Mouse (Mus musculus): ENCODE measurements at regions not wholly inside any gene's neighbourhood (a gene's known extent, or its start where the extent isn't known, plus 50 kb on each side); places are given as distances from the start of the nearest gene placed in this dataset.
A peak's percentile ranks its signal among the peaks of the same experiment; 100 is the strongest.

DNA sequence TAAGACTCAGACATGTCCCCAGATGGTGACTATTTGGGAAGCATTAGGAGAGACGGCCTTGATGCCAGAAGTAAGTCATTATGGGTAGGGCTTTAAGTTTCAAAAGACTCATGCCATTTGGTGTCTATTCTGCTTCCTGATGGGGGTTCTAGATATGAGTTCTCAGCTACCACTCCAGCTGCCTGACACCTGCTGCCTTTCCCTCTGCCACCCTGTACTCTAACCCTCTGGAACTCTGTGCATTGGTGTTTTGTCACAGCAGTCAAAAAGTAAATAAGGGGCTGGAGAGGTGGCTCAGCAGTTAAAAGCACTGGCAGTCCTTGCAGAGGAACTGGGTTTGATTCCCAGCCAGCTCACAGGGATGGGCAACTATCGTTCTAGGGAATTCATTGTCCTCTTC is 177.6 kb downstream of the Tmsb4x start:
- Histone ChIP-seq H3K27ac (ENCODE audit: low read length) (no peak overlapping the region), H3K4me1 (replicated peaks; ENCODE audit: control insufficient read depth, insufficient read depth, low read length) (no peaks in the 10 kb centered on the region), H3K4me2 (ENCODE audit: low read length) (no peak overlapping the region), H3K9ac (replicated peaks; ENCODE audit: low read depth, low read length) (no peak overlapping the region), H3K9me3 (ENCODE audit: control insufficient read depth, low read length) (no peaks in the 10 kb centered on the region), H3K27me3 (replicated peaks; ENCODE audit: control insufficient read depth, insufficient read depth, low read length) (no peaks in the 10 kb centered on the region), H3K36me3 (ENCODE audit: control insufficient read depth, insufficient read depth) (no peaks in the 10 kb centered on the region), H3K4me3 (replicated peaks; ENCODE audit: low read length) (no peak overlapping the region)
- 88% methylated on average over 2 of the region's 2 CpGs for WGBS
- no peak for ATAC-seq

DNA sequence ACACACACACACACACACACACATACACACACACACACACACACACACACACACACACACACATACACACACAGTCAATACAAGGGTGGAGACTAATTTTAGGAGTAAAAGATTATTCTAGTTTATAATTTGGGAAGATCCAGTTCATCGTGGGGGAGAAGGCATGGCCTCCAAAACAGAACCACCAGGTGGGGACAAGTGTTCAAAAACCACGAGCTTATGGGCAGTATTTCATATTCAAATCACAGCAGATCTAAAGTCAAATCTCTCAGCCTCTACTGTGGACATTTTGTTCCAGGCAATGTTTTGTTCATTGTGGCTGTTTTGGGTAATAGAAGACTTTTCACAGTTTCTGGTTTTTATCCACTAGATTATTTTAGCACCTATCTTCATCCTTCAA is 193.5 kb downstream of the Tmsb4x start:
- Histone ChIP-seq H3K27ac (ENCODE audit: low read length) (no peak overlapping the region), H3K4me2 (ENCODE audit: low read length) (no peak overlapping the region), H3K9ac (replicated peaks; ENCODE audit: low read depth, low read length) (no peak overlapping the region), H3K4me1 (replicated peaks; ENCODE audit: control insufficient read depth, insufficient read depth, low read length) (no peaks in the 10 kb centered on the region), H3K9me3 (ENCODE audit: control insufficient read depth, low read length) (no peaks in the 10 kb centered on the region), H3K4me3 (replicated peaks; ENCODE audit: low read length) (no peak overlapping the region), H3K27me3 (replicated peaks; ENCODE audit: control insufficient read depth, insufficient read depth, low read length) (no peaks in the 10 kb centered on the region; the same call in 1 of the 2 replicates), H3K36me3 (ENCODE audit: control insufficient read depth, insufficient read depth) (no peaks in the 10 kb centered on the region)
- no peak for ATAC-seq
- WGBS = 78% methylated on average over 2 of the region's 2 CpGs

DNA sequence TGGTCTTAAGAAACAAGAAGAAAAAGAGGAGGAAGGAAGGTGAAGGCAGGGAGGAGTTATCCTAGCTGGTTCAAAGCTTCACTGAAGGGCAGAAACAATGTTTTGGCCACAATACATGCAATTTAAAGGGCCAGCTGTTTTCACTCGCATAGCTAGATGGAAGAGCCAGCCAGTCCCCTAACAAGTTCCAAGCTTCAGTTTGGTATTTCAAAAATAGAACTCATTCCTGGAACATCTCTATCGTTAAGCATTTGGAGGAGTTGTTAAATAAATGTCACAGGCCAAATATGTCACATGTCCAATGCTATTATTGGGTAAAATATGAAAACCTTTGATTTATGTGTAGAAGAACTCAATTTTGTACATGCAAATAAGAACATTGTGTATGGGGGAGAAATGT is 194.8 kb downstream of the Tmsb4x start:
- 63% methylated on average over 2 of the region's 2 CpGs for WGBS
- ATAC-seq = no peak
- no peak overlapping the region for H3K27ac ChIP-seq (ENCODE audit: low read length)
- H3K4me3 ChIP-seq (replicated peaks; ENCODE audit: low read length) = no peak overlapping the region
- no peaks in the 10 kb centered on the region; the same call in 1 of the 2 replicates for H3K27me3 ChIP-seq (replicated peaks; ENCODE audit: control insufficient read depth, insufficient read depth, low read length)
- no peak overlapping the region for H3K4me2 ChIP-seq (ENCODE audit: low read length)
- no peak overlapping the region for H3K9ac ChIP-seq (replicated peaks; ENCODE audit: low read depth, low read length)
- H3K4me1 ChIP-seq (replicated peaks; ENCODE audit: control insufficient read depth, insufficient read depth, low read length) = no peaks in the 10 kb centered on the region
- no peaks in the 10 kb centered on the region for H3K36me3 ChIP-seq (ENCODE audit: control insufficient read depth, insufficient read depth)
- H3K9me3 ChIP-seq (ENCODE audit: control insufficient read depth, low read length) = no peaks in the 10 kb centered on the region

DNA sequence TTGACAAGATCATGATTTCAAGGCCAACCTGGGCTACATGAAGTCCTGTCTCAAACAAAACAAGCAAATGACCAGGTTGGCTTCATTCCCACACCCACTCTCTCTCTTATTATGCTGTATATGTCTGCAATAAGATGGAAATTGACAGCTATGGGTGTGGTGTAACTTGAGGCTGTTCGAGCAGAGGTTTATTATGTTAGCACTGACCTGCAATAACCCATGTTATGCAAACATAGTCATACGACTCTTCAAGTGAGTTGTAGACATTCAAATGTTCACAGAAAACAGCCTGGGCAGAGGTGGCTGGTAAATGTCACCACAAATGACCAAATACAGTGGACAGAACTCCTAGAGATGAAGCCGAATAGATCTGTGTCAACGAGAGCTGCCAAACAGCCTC is 196.2 kb downstream of the Tmsb4x start:
- no peak for ATAC-seq

DNA sequence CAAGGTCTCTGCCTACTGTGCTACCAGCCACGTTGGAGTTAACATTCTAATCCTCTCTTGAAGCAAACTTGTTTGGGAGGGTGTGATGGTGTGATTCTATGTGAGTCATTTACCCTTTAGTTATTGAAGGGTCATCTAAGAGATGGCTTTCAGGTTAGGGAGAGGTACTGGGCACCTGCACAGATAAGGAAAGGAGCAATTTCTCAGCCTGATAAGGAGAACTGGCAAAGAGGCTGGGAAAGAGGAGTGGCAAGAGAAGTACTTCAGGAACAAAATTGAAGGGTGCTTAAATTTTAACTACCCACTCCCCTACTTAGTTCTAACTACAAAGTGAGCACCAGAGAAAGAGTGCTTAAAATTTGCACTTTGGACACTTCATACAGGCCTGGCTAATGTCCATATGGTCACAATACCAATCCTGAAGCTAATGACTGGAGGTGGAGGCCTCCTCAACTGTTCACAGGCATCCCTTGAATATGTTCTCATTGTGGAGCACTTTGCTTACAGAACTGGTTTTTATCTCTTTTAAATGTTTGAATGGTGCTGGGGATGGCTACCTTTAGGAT is 197.1 kb downstream of the Tmsb4x start:
- H3K4me3 ChIP-seq (replicated peaks; ENCODE audit: low read length) = no peak overlapping the region
- no peak overlapping the region for H3K27ac ChIP-seq (ENCODE audit: low read length)
- no peaks in the 10 kb centered on the region for H3K9me3 ChIP-seq (ENCODE audit: control insufficient read depth, low read length)
- 64% methylated on average over 1 of the region's 1 CpGs for WGBS
- no peak overlapping the region for H3K9ac ChIP-seq (replicated peaks; ENCODE audit: low read depth, low read length)
- no peaks in the 10 kb centered on the region for H3K4me1 ChIP-seq (replicated peaks; ENCODE audit: control insufficient read depth, insufficient read depth, low read length)
- no peak overlapping the region for H3K4me2 ChIP-seq (ENCODE audit: low read length)
- H3K27me3 ChIP-seq (replicated peaks; ENCODE audit: control insufficient read depth, insufficient read depth, low read length) = no peaks in the 10 kb centered on the region; the same call in 1 of the 2 replicates
- no peaks in the 10 kb centered on the region for H3K36me3 ChIP-seq (ENCODE audit: control insufficient read depth, insufficient read depth)
- no peak for ATAC-seq

More for the DNA sequence above, 196.2 kb downstream of the Tmsb4x start:
- Histone ChIP-seq H3K4me1 (replicated peaks; ENCODE audit: control insufficient read depth, insufficient read depth, low read length) (no peaks in the 10 kb centered on the region), H3K4me2 (ENCODE audit: low read length) (no peak overlapping the region), H3K27ac (ENCODE audit: low read length) (no peak overlapping the region), H3K9me3 (ENCODE audit: control insufficient read depth, low read length) (no peaks in the 10 kb centered on the region), H3K9ac (replicated peaks; ENCODE audit: low read depth, low read length) (no peak overlapping the region), H3K27me3 (replicated peaks; ENCODE audit: control insufficient read depth, insufficient read depth, low read length) (no peaks in the 10 kb centered on the region; the same call in 1 of the 2 replicates), H3K36me3 (ENCODE audit: control insufficient read depth, insufficient read depth) (no peaks in the 10 kb centered on the region), H3K4me3 (replicated peaks; ENCODE audit: low read length) (no peak overlapping the region)
- WGBS = 87% methylated on average over 4 of the region's 4 CpGs

DNA sequence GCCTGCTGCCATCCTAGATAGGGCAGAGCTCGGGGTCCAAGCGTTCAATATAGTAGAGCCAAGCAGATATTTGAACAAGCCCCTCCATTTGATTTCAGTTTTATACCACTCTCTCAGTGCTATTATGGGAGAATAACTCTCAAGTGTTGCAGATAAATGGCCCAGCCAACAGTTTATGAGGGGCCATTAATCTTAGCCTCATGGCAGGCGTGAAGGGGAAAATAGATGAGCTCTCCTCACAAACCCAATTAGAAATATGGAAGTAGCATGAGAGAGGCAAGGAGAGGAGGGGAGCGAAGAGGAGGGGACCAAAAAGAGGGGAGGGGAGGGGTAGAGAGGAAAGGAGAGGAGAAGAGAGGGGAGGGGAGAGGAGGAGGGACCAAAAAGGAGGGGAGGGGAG is 213.3 kb downstream of the Tmsb4x start:
- H3K4me1 ChIP-seq (replicated peaks; ENCODE audit: control insufficient read depth, insufficient read depth, low read length) = no peaks in the 10 kb centered on the region
- no peaks in the 10 kb centered on the region for H3K36me3 ChIP-seq (ENCODE audit: control insufficient read depth, insufficient read depth)
- no peak overlapping the region for H3K4me2 ChIP-seq (ENCODE audit: low read length)
- 85% methylated on average over 4 of the region's 4 CpGs for WGBS
- H3K27me3 ChIP-seq (replicated peaks; ENCODE audit: control insufficient read depth, insufficient read depth, low read length) = no peaks in the 10 kb centered on the region
- H3K9ac ChIP-seq (replicated peaks; ENCODE audit: low read depth, low read length) = no peak overlapping the region
- no peak overlapping the region for H3K4me3 ChIP-seq (replicated peaks; ENCODE audit: low read length)
- no peaks in the 10 kb centered on the region for H3K9me3 ChIP-seq (ENCODE audit: control insufficient read depth, low read length)
- H3K27ac ChIP-seq (ENCODE audit: low read length) = no peak overlapping the region
- no peak for ATAC-seq

DNA sequence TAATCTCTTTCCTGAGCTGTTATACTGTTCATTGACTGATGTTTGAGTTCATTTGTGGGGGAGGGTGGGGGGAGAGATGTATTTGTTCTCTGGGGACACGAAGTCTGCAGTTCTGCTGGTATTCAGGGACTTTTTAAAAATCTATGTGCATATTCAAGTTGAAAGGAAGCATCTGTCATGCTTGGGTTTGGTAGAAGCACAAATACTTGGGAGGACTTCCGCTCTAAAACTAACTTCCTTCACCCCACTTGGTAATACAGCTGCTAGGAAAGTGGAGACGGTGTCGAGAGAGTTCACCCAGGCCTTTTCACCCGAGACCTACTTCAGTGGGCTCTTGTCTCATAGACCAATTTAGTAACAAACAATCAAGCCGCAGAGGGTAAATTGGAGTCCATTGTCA is 228.1 kb downstream of the Tmsb4x start:
- ATAC-seq = no peak
- Histone ChIP-seq H3K4me1 (replicated peaks; ENCODE audit: control insufficient read depth, insufficient read depth, low read length) (no peaks in the 10 kb centered on the region), H3K4me2 (ENCODE audit: low read length) (no peak overlapping the region), H3K4me3 (replicated peaks; ENCODE audit: low read length) (no peak overlapping the region), H3K27ac (ENCODE audit: low read length) (no peak overlapping the region), H3K36me3 (ENCODE audit: control insufficient read depth, insufficient read depth) (no peaks in the 10 kb centered on the region), H3K9ac (replicated peaks; ENCODE audit: low read depth, low read length) (no peak overlapping the region), H3K27me3 (replicated peaks; ENCODE audit: control insufficient read depth, insufficient read depth, low read length) (no peaks in the 10 kb centered on the region), H3K9me3 (ENCODE audit: control insufficient read depth, low read length) (no peaks in the 10 kb centered on the region)
- WGBS = 73% methylated on average over 6 of the region's 6 CpGs

DNA sequence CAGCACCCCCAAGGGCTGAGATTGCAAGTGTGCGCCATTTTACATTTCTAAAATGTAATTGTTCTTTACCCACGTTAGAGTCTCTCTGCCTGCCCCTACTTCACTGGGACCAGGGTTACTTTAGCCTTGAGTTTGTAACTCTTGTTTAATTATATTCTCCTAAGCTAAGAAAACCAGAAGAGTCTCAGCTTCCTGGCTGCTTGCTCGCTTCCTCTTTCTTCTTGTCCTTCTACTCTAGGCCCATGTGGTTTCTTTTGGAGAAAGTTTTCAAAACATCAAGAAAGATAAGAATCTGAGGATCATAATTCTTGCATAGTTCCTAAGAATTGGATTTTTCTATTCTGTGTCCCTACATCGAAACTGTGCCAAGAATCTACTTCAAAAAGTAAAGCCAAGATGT is 228.6 kb downstream of the Tmsb4x start:
- ATAC-seq = no peak
- H3K36me3 ChIP-seq (ENCODE audit: control insufficient read depth, insufficient read depth) = no peaks in the 10 kb centered on the region

DNA sequence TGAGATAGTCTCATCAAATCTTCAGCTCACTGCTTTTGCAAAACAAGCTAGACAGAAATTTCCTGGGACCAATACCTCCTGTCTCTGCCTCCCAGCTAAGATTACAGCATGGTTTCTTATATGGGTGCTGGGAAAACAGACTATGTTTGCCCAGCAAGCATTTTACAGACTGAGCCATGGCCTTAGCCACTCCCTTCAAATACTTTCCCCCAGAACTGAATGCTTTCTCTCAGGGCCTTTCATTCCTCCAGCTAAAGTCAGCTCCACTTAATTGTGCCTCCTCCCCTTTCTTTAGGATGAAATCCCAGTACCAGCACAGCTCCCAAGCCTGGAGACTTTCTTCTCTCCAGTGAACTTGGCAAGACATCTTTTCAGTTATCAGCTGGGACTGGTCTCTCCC is 232.1 kb downstream of the Tmsb4x start:
- Histone ChIP-seq H3K27me3 (replicated peaks; ENCODE audit: control insufficient read depth, insufficient read depth, low read length) (no peaks in the 10 kb centered on the region), H3K4me3 (replicated peaks; ENCODE audit: low read length) (no peak overlapping the region), H3K9ac (replicated peaks; ENCODE audit: low read depth, low read length) (no peak overlapping the region), H3K9me3 (ENCODE audit: control insufficient read depth, low read length) (no peaks in the 10 kb centered on the region), H3K4me1 (replicated peaks; ENCODE audit: control insufficient read depth, insufficient read depth, low read length) (no peaks in the 10 kb centered on the region), H3K27ac (ENCODE audit: low read length) (no peak overlapping the region), H3K4me2 (ENCODE audit: low read length) (no peak overlapping the region), H3K36me3 (ENCODE audit: control insufficient read depth, insufficient read depth) (no peaks in the 10 kb centered on the region)
- ATAC-seq = no peak

More for the DNA sequence above, 228.6 kb downstream of the Tmsb4x start:
- Histone ChIP-seq H3K4me3 (replicated peaks; ENCODE audit: low read length) (no peak overlapping the region), H3K9ac (replicated peaks; ENCODE audit: low read depth, low read length) (no peak overlapping the region), H3K27me3 (replicated peaks; ENCODE audit: control insufficient read depth, insufficient read depth, low read length) (no peaks in the 10 kb centered on the region), H3K4me2 (ENCODE audit: low read length) (no peak overlapping the region), H3K27ac (ENCODE audit: low read length) (no peak overlapping the region), H3K9me3 (ENCODE audit: control insufficient read depth, low read length) (no peaks in the 10 kb centered on the region), H3K4me1 (replicated peaks; ENCODE audit: control insufficient read depth, insufficient read depth, low read length) (no peaks in the 10 kb centered on the region)
- WGBS = 86% methylated on average over 4 of the region's 4 CpGs

DNA sequence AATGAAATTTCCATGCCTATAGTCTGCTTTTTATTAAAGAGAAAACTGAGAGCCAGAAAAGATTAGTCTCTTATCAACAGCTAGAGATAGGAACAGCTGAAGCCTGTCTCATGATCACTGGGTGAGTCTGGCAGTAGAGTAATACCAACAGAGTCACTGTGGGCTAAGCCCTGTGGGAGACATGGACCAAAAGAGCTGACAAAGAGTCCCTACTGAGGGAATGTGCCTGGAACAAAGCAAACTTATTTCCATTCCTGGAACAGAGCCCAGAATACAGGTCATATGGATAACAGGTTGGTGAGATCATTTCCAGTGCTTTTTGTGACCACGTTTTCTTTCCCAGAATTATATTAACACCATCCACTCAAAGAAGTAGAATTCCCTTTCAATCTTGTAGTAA is 237.4 kb downstream of the Tmsb4x start:
- peak; percentile 82 for ATAC-seq
- 17% methylated on average over 1 of the region's 1 CpGs for WGBS
- no peak overlapping the region for H3K4me2 ChIP-seq (ENCODE audit: low read length)

More for the DNA sequence above, 237.4 kb downstream of the Tmsb4x start:
- Histone ChIP-seq H3K9me3 (ENCODE audit: control insufficient read depth, low read length) (no peaks in the 10 kb centered on the region), H3K4me1 (replicated peaks; ENCODE audit: control insufficient read depth, insufficient read depth, low read length) (no peaks in the 10 kb centered on the region), H3K36me3 (ENCODE audit: control insufficient read depth, insufficient read depth) (no peaks in the 10 kb centered on the region), H3K4me3 (replicated peaks; ENCODE audit: low read length) (no peak overlapping the region), H3K27me3 (replicated peaks; ENCODE audit: control insufficient read depth, insufficient read depth, low read length) (no peaks in the 10 kb centered on the region; the same call in 1 of the 2 replicates), H3K9ac (replicated peaks; ENCODE audit: low read depth, low read length) (no peak overlapping the region), H3K27ac (ENCODE audit: low read length) (no peak overlapping the region)

All from forebrain, embryonic 16.5 days (tissue).